Mouse (Mus musculus): ENCODE data around the gene Fam126b. TPM values are rescaled to one million over a fixed set of nuclear protein-coding genes. Genes with fewer than 3 reads are reported as not detected.

Gene Fam126b
- polyA plus RNA-seq, 1 experiment from 2014 or later: 8.0 TPM

- ATAC-seq (replicated peaks; ENCODE audit: low FRiP score) (no peak), DNase-seq (ENCODE audit: low spot score) (no peak)
- H3K4me3 ChIP-seq (ENCODE audit: low read depth, low read length): no peak overlapping the region
- H3K9me3 ChIP-seq (ENCODE audit: control insufficient read depth, low read length): no peaks in the 10 kb centered on the region
- H3K27ac ChIP-seq (ENCODE audit: low read depth, low read length): no peak overlapping the region
- H3K27me3 ChIP-seq (ENCODE audit: control insufficient read depth, insufficient read depth, low read length): no peaks in the 10 kb centered on the region
- peaks cover 19% of the 10 kb centered on the region for H3K36me3 ChIP-seq (ENCODE audit: control insufficient read depth, insufficient read depth, low read length)
- H3K4me1 ChIP-seq (replicated peaks; ENCODE audit: control insufficient read depth, insufficient read depth, low read length): no peaks in the 10 kb centered on the region
- no peak overlapping the region for H3K9ac ChIP-seq (ENCODE audit: low read length)
- H3K4me2 ChIP-seq (ENCODE audit: low read depth, low read length, severe bottlenecking): no peak overlapping the region
- WGBS: 91% methylated on average over 6 of the region's 6 CpGs
These were observed 90.5 kb downstream of the Fam126b start for GRCm38 (mm10) chr1:58495603-58496002.

DNA sequence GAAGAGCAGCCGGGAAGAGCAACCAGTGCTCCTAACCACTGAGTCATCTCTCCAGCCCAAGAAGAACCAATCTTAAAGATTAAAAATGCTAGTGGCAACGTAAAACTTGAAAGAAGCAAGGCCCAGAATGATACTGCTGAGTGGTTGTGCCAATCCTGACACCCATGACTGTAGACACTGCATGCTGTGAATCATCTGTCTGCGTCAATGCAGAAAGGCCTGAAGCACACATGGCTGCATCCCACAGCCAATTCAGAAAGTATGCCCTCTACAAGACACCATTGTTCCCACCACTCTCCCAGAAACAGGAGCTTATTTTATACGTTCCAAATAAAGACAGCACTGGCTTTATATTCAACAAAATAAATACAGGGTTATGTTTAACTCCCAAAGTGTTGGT is 103.5 kb downstream of the Fam126b start:
- no peaks in the 10 kb centered on the region for H3K27me3 ChIP-seq (ENCODE audit: control insufficient read depth, insufficient read depth, low read length)
- H3K4me1 ChIP-seq (replicated peaks; ENCODE audit: control insufficient read depth, insufficient read depth, low read length): no peaks in the 10 kb centered on the region
- no peak overlapping the region for H3K9ac ChIP-seq (ENCODE audit: low read length)
- no peak for ATAC-seq (replicated peaks; ENCODE audit: low FRiP score)
- no peaks in the 10 kb centered on the region for H3K9me3 ChIP-seq (ENCODE audit: control insufficient read depth, low read length)
- no peak overlapping the region for H3K4me2 ChIP-seq (ENCODE audit: low read depth, low read length, severe bottlenecking)
- H3K36me3 ChIP-seq (ENCODE audit: control insufficient read depth, insufficient read depth, low read length): peaks cover 10% of the 10 kb centered on the region
- H3K4me3 ChIP-seq (ENCODE audit: low read depth, low read length): no peak overlapping the region
- no peak overlapping the region for H3K27ac ChIP-seq (ENCODE audit: low read depth, low read length)
- 97% methylated on average over 4 of the region's 4 CpGs for whole genome bisulfite sequencing
- no peak for DNase-seq (ENCODE audit: low spot score)

DNA sequence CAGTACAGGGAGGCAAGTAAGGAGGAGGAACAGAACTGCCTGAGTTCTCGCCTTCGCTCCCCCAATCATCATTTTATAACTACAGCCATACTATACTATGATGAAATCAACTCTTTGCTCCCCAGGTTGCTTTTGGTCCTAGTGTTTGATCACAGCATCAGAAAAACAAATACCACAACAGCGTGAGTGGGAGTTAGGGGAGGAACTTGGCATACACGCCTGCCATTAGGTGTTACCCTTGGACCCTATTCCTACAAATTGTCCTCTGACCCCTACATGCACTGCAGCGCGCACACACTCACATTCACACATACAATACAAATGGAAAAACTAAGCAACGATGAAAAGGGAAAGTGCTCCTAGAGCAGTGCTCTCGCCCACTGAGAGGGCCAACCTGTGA is 110.5 kb downstream of the Fam126b start:
- H3K27ac ChIP-seq (ENCODE audit: low read depth, low read length): no peak overlapping the region
- no peak overlapping the region for H3K4me3 ChIP-seq (ENCODE audit: low read depth, low read length)
- WGBS: 96% methylated on average over 8 of the region's 8 CpGs
- H3K27me3 ChIP-seq (ENCODE audit: control insufficient read depth, insufficient read depth, low read length): no peaks in the 10 kb centered on the region
- no peaks in the 10 kb centered on the region for H3K4me1 ChIP-seq (replicated peaks; ENCODE audit: control insufficient read depth, insufficient read depth, low read length)
- H3K36me3 ChIP-seq (ENCODE audit: control insufficient read depth, insufficient read depth, low read length): peaks cover 6% of the 10 kb centered on the region
- H3K9ac ChIP-seq (ENCODE audit: low read length): no peak overlapping the region
- no peaks in the 10 kb centered on the region for H3K9me3 ChIP-seq (ENCODE audit: control insufficient read depth, low read length)
- no peak for ATAC-seq (replicated peaks; ENCODE audit: low FRiP score)
- H3K4me2 ChIP-seq (ENCODE audit: low read depth, low read length, severe bottlenecking): no peak overlapping the region
- DNase-seq (ENCODE audit: low spot score): no peak

Other genes starting within 250 kb of the Fam126b start
- gene Bzw1, start 193.4 kb downstream of the Fam126b start, polyA plus RNA-seq (2014; fragmentation: Nextera tagmentation; extraction: Ambion mirVana): 515 and 551 TPM in 2 replicates
- gene Clk1, start 162.3 kb downstream of the Fam126b start, polyA plus RNA-seq (2014; fragmentation: Nextera tagmentation; extraction: Ambion mirVana): 150 and 158 TPM in 2 replicates
- gene Nif3l1, start 141.2 kb downstream of the Fam126b start, polyA plus RNA-seq (2014; fragmentation: Nextera tagmentation; extraction: Ambion mirVana): 64.6 and 66.6 TPM in 2 replicates
- 53.8 and 53.9 TPM in 2 replicates for gene Ppil3, start 140.8 kb downstream of the Fam126b start, polyA plus RNA-seq (2014; fragmentation: Nextera tagmentation; extraction: Ambion mirVana)
- gene Orc2, start 81.2 kb downstream of the Fam126b start, polyA plus RNA-seq (2014; fragmentation: Nextera tagmentation; extraction: Ambion mirVana): 46.7 and 54.0 TPM in 2 replicates
- gene Ndufb3, start 61 bp upstream of the Fam126b start, polyA plus RNA-seq (2014; fragmentation: Nextera tagmentation; extraction: Ambion mirVana): 142 and 146 TPM in 2 replicates
- not detected in 2 replicates for gene Als2cr12, start 109.7 kb upstream of the Fam126b start, polyA plus RNA-seq (2014; fragmentation: Nextera tagmentation; extraction: Ambion mirVana)
- gene Cflar, start 125.2 kb upstream of the Fam126b start, polyA plus RNA-seq (2014; fragmentation: Nextera tagmentation; extraction: Ambion mirVana): 21.3 and 24.1 TPM in 2 replicates
- 11.9 and 12.6 TPM in 2 replicates for gene Casp8, start 209.1 kb upstream of the Fam126b start, polyA plus RNA-seq (2014; fragmentation: Nextera tagmentation; extraction: Ambion mirVana)